Mouse (Mus musculus) limb, embryonic 11.5 days (tissue): ENCODE results near the gene Col11a2. TPM values are rescaled to one million over a fixed set of nuclear protein-coding genes. Genes with fewer than 3 reads are reported as not detected.
A peak's percentile ranks its signal among the peaks of the same experiment; 100 is the strongest.

Experiments
- ATAC-seq: fragments of 200-750 bp; cut with Nextera tagmentation; 2 replicates; pipeline ENCODE4 v1.8.0; 2017; ENCODE audit warnings: low read depth; ENCODE audit not compliant: insufficient number of reproducible peaks, low FRiP score, low TSS enrichment
- DNase-seq: peaks from one replicate; pipeline ENCODE4 v3.0.0-alpha.2; 2015; ENCODE audit warnings: low spot score
- H3K27ac ChIP-seq: fragments of 300-500 bp; sonication (generic); replicated peaks from 2 replicates; pipeline ENCODE4 v1.5.1; 2014; ENCODE audit warnings: low read depth, mild to moderate bottlenecking, low read length
- H3K27me3 ChIP-seq: fragments of 300-500 bp; sonication (generic); 2 replicates; pipeline ENCODE4 v1.6.1; 2014; ENCODE audit warnings: mild to moderate bottlenecking, low read length, mixed read lengths; ENCODE audit not compliant: control insufficient read depth, insufficient read depth
- H3K36me3 ChIP-seq: fragments of 300-500 bp; sonication (generic); 2 replicates; pipeline ENCODE4 v1.6.1; 2014; ENCODE audit warnings: mild to moderate bottlenecking, low read length, moderate library complexity, mixed read lengths; ENCODE audit not compliant: control insufficient read depth, insufficient read depth
- H3K4me1 ChIP-seq: fragments of 300-500 bp; sonication (generic); 2 replicates; pipeline ENCODE4 v1.6.1; 2014; ENCODE audit warnings: low read length, mixed read lengths; ENCODE audit not compliant: control insufficient read depth, insufficient read depth
- H3K4me2 ChIP-seq: fragments of 300-500 bp; sonication (generic); 2 replicates; pipeline ENCODE4 v1.6.1; 2014; ENCODE audit warnings: low read depth, mild to moderate bottlenecking, moderate library complexity; ENCODE audit not compliant: severe bottlenecking
- H3K4me3 ChIP-seq: fragments of 300-500 bp; sonication (generic); 2 replicates; pipeline ENCODE4 v1.5.1; 2014; ENCODE audit warnings: low read depth, low read length
- H3K9ac ChIP-seq: fragments of 300-500 bp; sonication (generic); 2 replicates; pipeline ENCODE4 v1.6.1; 2014; ENCODE audit warnings: mild to moderate bottlenecking, low read length
- H3K9me3 ChIP-seq: fragments of 300-500 bp; sonication (generic); 2 replicates; pipeline ENCODE4 v1.6.1; 2016; ENCODE audit warnings: low read length; ENCODE audit not compliant: control insufficient read depth
- WGBS: fragments of 180-500 bp; shearing (Covaris S2); extraction: QIAGEN DNeasy Blood & Tissue Kit; methylation state at CpG from one replicate; pipeline ENCODE4 v1.1.7; 2014; 5-methylcytosine and 5-hydroxymethylcytosine counted together
- microRNA counts: library from miRNA; unstranded; fragments of <30 nt; microRNA quantifications from one replicate; lab custom pipeline; 2016
- microRNA-seq: library from miRNA; unstranded; fragments of <30 nt; microRNA quantifications from one replicate; pipeline ENCODE4, GENCODE M21; 2016
- polyA plus RNA-seq: library from polyadenylated mRNA; unstranded; fragments of >200 nt; fragmentation: Nextera tagmentation; extraction: Ambion mirVana; gene quantifications from 2 replicates; pipeline ENCODE4 v1.2.1, GENCODE M21; 2014

Gene Col11a2
- polyA plus RNA-seq, 1 experiment from 2014 or later = 5.0 TPM

GRCm38 (mm10) chr17:34107109-34107867 is 68.1 kb downstream of the Col11a2 start:
- no peaks in the 10 kb centered on the region for H3K4me1 ChIP-seq
- H3K9me3 ChIP-seq = no peaks in the 10 kb centered on the region
- no peak overlapping the region for H3K4me3 ChIP-seq
- no peak overlapping the region for H3K27ac ChIP-seq
- ATAC-seq = no peak
- H3K27me3 ChIP-seq = no peaks in the 10 kb centered on the region
- DNase-seq = no peak
- WGBS = 90% methylated on average over 7 of the region's 7 CpGs
- no peak overlapping the region for H3K4me2 ChIP-seq
- no peak overlapping the region for H3K9ac ChIP-seq
- peaks cover 9% of the 10 kb centered on the region for H3K36me3 ChIP-seq

- Histone ChIP-seq H3K9ac (no peak overlapping the region), H3K27me3 (no peaks in the 10 kb centered on the region), H3K27ac (no peak overlapping the region), H3K4me1 (no peaks in the 10 kb centered on the region), H3K9me3 (no peaks in the 10 kb centered on the region), H3K36me3 (peaks cover 18% of the 10 kb centered on the region), H3K4me2 (no peak overlapping the region), H3K4me3 (no peak overlapping the region)
- WGBS = 84% methylated on average over 5 of the region's 6 CpGs
- DNase-seq = no peak
- ATAC-seq = no peak
Observed at GRCm38 (mm10) chr17:34108460-34108859, 69.2 kb downstream of the Col11a2 start.

DNA sequence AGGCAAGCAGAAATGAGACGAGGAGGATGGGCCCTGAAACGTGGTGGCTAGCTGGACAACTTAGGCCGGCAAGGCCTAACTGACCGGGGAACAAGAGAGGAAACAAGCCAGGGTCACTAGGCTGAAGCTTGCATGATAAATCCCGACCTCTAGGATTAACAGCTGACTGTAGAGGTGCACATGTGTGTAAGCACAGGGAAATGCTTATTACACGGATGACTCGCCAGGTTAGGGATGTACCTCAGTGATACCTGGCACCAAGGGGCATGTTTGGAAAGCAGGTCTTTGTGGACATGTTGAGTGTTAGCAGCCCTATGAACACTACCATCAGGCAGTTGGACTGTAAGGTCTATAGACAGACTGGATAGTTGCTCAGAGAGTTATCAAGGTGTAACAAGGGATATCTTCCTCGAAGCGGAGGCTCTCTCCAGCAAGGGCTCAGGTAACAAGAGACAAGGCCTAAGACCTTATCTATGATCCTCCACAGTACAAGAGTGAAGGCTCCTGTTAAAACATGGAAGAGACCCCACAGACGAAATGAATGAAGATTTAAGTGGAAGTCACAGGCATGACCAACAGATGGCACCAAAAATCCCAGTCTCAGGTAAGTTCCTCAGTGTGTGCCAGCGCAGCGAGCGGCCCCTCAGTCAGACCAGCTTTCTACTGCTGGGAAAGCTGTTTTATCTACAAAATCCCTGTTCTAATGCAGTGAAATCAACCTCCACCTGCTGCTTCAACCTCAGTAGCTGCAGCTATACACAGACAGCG is 70.0 kb downstream of the Col11a2 start:
- Histone ChIP-seq H3K9ac (no peak overlapping the region), H3K9me3 (no peaks in the 10 kb centered on the region), H3K27ac (no peak overlapping the region), H3K36me3 (peaks cover 25% of the 10 kb centered on the region), H3K4me3 (no peak overlapping the region), H3K4me2 (no peak overlapping the region), H3K27me3 (no peaks in the 10 kb centered on the region), H3K4me1 (no peaks in the 10 kb centered on the region)
- DNase-seq = no peak
- no peak for ATAC-seq
- 80% methylated on average over 14 of the region's 14 CpGs for WGBS

DNA sequence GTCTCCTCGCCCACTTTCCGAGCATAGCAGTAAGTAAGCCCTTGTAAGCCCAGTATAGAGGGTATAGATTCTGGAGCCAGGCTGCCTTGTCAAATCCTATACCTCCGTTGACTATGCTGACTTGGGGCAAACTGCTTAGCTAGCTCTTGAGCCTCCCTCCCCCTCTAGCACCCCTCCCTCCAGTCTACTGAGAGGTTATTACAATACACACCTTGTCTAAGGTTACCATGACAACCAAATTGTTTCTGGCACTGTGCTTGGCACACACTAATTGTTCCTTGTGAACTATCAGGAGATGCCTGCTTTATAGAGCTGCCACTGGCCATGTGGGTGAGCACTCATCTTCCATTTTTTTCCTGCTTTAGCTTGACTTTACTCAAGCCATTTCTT is 70.6 kb downstream of the Col11a2 start:
- ATAC-seq = peak; percentile 34; the same call in 1 of the 2 replicates
- no peak overlapping the region for H3K9ac ChIP-seq
- DNase-seq = no peak
- 64% methylated on average over 3 of the region's 3 CpGs for WGBS
- peaks cover 31% of the 10 kb centered on the region for H3K36me3 ChIP-seq
- H3K9me3 ChIP-seq = no peaks in the 10 kb centered on the region
- H3K27ac ChIP-seq = no peak overlapping the region
- H3K4me3 ChIP-seq = no peak overlapping the region
- no peak overlapping the region for H3K4me2 ChIP-seq
- H3K4me1 ChIP-seq = no peaks in the 10 kb centered on the region
- H3K27me3 ChIP-seq = no peaks in the 10 kb centered on the region

DNA sequence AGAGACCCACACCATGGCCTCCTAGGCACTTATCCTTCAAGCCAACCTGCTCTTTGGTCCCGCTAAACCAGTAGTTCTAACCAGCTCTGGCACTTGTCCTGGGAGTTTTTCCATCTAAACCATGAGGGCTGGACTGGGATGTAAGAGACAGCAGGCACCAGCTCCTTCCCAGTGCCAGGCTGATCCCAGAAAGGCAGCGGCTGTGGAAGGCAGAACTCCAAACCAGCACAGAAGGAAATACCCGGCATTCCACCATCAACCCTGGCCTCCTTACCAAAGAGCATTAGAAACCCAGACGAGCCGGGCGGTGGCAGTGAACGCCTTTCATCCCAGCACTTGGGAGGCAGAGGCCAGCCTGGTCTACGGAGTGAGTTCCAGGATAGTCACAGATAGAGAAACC is 71.1 kb downstream of the Col11a2 start:
- Histone ChIP-seq H3K4me3 (no peak overlapping the region), H3K36me3 (peaks cover 36% of the 10 kb centered on the region), H3K9me3 (no peaks in the 10 kb centered on the region), H3K4me2 (no peak overlapping the region), H3K9ac (no peak overlapping the region), H3K27ac (no peak overlapping the region), H3K4me1 (no peaks in the 10 kb centered on the region), H3K27me3 (no peaks in the 10 kb centered on the region)
- no peak for ATAC-seq
- no peak for DNase-seq
- WGBS = 60% methylated on average over 8 of the region's 8 CpGs

DNA sequence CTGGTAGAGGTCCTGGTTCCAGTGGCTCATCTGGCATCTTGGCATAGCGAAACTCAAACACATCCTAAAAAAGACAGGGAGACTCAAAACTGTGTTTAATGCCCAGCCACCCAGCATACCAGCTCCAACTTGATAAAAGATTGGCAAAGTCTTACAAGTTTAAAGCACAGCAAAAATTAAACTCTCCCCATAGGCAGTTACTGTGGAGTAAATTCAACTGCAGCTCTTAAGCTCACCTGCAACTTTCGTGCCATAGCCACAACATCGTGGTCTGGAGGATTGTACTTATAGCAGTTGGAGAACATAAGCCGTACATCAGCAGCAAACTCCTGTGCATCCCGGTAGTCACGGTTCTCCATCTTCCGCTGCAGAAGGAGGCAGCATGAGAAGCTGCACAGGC is 74.9 kb downstream of the Col11a2 start:
- H3K4me2 ChIP-seq = no peak overlapping the region
- ATAC-seq (no peak), DNase-seq (no peak)
- H3K4me3 ChIP-seq = no peak overlapping the region
- no peak overlapping the region for H3K27ac ChIP-seq
- peaks cover 11% of the 10 kb centered on the region for H3K4me1 ChIP-seq
- 95% methylated on average over 7 of the region's 7 CpGs for WGBS
- no peak overlapping the region for H3K9ac ChIP-seq
- H3K27me3 ChIP-seq = no peaks in the 10 kb centered on the region
- H3K36me3 ChIP-seq = peaks cover 60% of the 10 kb centered on the region
- H3K9me3 ChIP-seq = no peaks in the 10 kb centered on the region

MicroRNAs within 50 kb of the gene (microRNA counts, 519-probe panel; counts per million panel counts)
- microRNA mmu-miR-219 (lab: Ali Mortazavi, UCI) = not detected

Small RNAs within 50 kb of the gene (microRNA-seq; reads per million reads assigned to microRNA genes)
- 1.2 reads per million for gene Mir219a-1
- gene Mir219c = not detected

Other genes with a start within 250 kb of the Col11a2 start
- gene Kank3, start 228.9 kb upstream of the Col11a2 start, polyA plus RNA-seq = 23.0 and 25.1 TPM in 2 replicates
- 1,083 and 1,144 TPM in 2 replicates for gene Rps28, start 214.9 kb upstream of the Col11a2 start, polyA plus RNA-seq
- gene Ndufa7, start 214.9 kb upstream of the Col11a2 start, polyA plus RNA-seq = 457 and 474 TPM in 2 replicates
- gene Cd320, start 196.3 kb upstream of the Col11a2 start, polyA plus RNA-seq = 85.5 and 91.5 TPM in 2 replicates
- gene Gm7029, start 165.6 kb upstream of the Col11a2 start, polyA plus RNA-seq = not detected in 2 replicates
- gene Kifc1, start 148.8 kb upstream of the Col11a2 start, polyA plus RNA-seq = 12.3 and 12.5 TPM in 2 replicates
- gene Platr17, start 134.3 kb upstream of the Col11a2 start, polyA plus RNA-seq = 0.19 and 0.48 TPM in 2 replicates
- gene Daxx, start 130.0 kb upstream of the Col11a2 start, polyA plus RNA-seq = 66.8 and 71.3 TPM in 2 replicates
- gene Tapbp, start 123.5 kb upstream of the Col11a2 start, polyA plus RNA-seq = 12.5 and 14.8 TPM in 2 replicates
- gene Zbtb22, start 123.5 kb upstream of the Col11a2 start, polyA plus RNA-seq = 10.1 and 11.8 TPM in 2 replicates
- 37.3 and 38.7 TPM in 2 replicates for gene Rgl2, start 109.9 kb upstream of the Col11a2 start, polyA plus RNA-seq
- gene Pfdn6, start 99.1 kb upstream of the Col11a2 start, polyA plus RNA-seq = 208 and 212 TPM in 2 replicates
- gene Wdr46, start 98.8 kb upstream of the Col11a2 start, polyA plus RNA-seq = 37.4 and 45.6 TPM in 2 replicates
- 2.6 and 3.0 TPM in 2 replicates for gene B3galt4, start 87.9 kb upstream of the Col11a2 start, polyA plus RNA-seq
- gene Vps52, start 83.6 kb upstream of the Col11a2 start, polyA plus RNA-seq = 35.6 and 37.1 TPM in 2 replicates
- 1,618 and 1,641 TPM in 2 replicates for gene Rps18, start 83.4 kb upstream of the Col11a2 start, polyA plus RNA-seq
- 4.2 and 5.3 TPM in 2 replicates for gene H2-K1, start 39.1 kb upstream of the Col11a2 start, polyA plus RNA-seq
- gene Ring1, start 14.8 kb upstream of the Col11a2 start, polyA plus RNA-seq = 3.8 and 5.6 TPM in 2 replicates
- 34.9 and 37.7 TPM in 2 replicates for gene H2-Ke6, start 11.4 kb upstream of the Col11a2 start, polyA plus RNA-seq
- 85.6 and 94.1 TPM in 2 replicates for gene Slc39a7, start 7.8 kb upstream of the Col11a2 start, polyA plus RNA-seq
- 20.5 and 24.0 TPM in 2 replicates for gene Rxrb, start 7.6 kb upstream of the Col11a2 start, polyA plus RNA-seq
- gene H2-Oa, start 52.9 kb downstream of the Col11a2 start, polyA plus RNA-seq = 0.55 and 1.2 TPM in 2 replicates
- gene H2-DMa, start 80.1 kb downstream of the Col11a2 start, polyA plus RNA-seq = 7.5 and 9.1 TPM in 2 replicates
- gene Brd2, start 83.2 kb downstream of the Col11a2 start, polyA plus RNA-seq = 141 and 152 TPM in 2 replicates
- 0.23 TPM in 1 of 2 replicates, not detected in the other for gene H2-DMb2, start 103.9 kb downstream of the Col11a2 start, polyA plus RNA-seq
- 0.45 and 0.61 TPM in 2 replicates for gene H2-DMb1, start 113.6 kb downstream of the Col11a2 start, polyA plus RNA-seq
- gene Tap1, start 148.1 kb downstream of the Col11a2 start, polyA plus RNA-seq = 2.4 and 3.1 TPM in 2 replicates
- 0.45 and 2.2 TPM in 2 replicates for gene Psmb9, start 148.3 kb downstream of the Col11a2 start, polyA plus RNA-seq
- 1.7 and 1.9 TPM in 2 replicates for gene Psmb8, start 158.3 kb downstream of the Col11a2 start, polyA plus RNA-seq
- 0.55 and 1.1 TPM in 2 replicates for gene Tap2, start 164.1 kb downstream of the Col11a2 start, polyA plus RNA-seq
- gene H2-Ob, start 199.5 kb downstream of the Col11a2 start, polyA plus RNA-seq = not detected in 2 replicates
- 3.7 and 4.5 TPM in 2 replicates for gene H2-Ab1, start 218.3 kb downstream of the Col11a2 start, polyA plus RNA-seq
- gene H2-Aa, start 248.4 kb downstream of the Col11a2 start, polyA plus RNA-seq = not detected in 2 replicates